Mouse (Mus musculus) layer of hippocampus, adult 2 months (tissue): ENCODE measurements around the gene Mcat. TPM values are rescaled to one million over a fixed set of nuclear protein-coding genes. Genes with fewer than 3 reads are reported as not detected.
"Not testable (repeated sequence)": the region's sequence is repeated elsewhere in the genome, so short reads cannot be mapped to it uniquely, and the experiment has no call there.

Experiments used
- DNase-seq, 2 experiments: peaks; one replicate each; pipeline ENCODE4 v3.0.0; 2022; ENCODE audit warnings: low spot score in 2 of 2
- H3K27ac ChIP-seq: fragments of 200-600 bp; 2 replicates; pipeline ENCODE4 v1.8.1; 2022
- H3K4me3 ChIP-seq: fragments of 200-600 bp; 2 replicates; pipeline ENCODE4 v1.8.1; 2022; ENCODE audit warnings: mild to moderate bottlenecking
- CTCF ChIP-seq: fragments of 200-600 bp; conservative IDR thresholded peaks from 2 replicates; pipeline ENCODE4 v1.8.1; 2022; ENCODE audit warnings: antibody characterized with exemption, mild to moderate bottlenecking, moderate library complexity
- total RNA-seq, 2 experiments: library from RNA; stranded (reverse); gene quantifications; 2 replicates each; pipeline ENCODE4 v1.2.3; 2021

Gene Mcat
- total RNA-seq, 2 experiments from 2014 or later, result 24.2 to 28.7 TPM

DNA sequence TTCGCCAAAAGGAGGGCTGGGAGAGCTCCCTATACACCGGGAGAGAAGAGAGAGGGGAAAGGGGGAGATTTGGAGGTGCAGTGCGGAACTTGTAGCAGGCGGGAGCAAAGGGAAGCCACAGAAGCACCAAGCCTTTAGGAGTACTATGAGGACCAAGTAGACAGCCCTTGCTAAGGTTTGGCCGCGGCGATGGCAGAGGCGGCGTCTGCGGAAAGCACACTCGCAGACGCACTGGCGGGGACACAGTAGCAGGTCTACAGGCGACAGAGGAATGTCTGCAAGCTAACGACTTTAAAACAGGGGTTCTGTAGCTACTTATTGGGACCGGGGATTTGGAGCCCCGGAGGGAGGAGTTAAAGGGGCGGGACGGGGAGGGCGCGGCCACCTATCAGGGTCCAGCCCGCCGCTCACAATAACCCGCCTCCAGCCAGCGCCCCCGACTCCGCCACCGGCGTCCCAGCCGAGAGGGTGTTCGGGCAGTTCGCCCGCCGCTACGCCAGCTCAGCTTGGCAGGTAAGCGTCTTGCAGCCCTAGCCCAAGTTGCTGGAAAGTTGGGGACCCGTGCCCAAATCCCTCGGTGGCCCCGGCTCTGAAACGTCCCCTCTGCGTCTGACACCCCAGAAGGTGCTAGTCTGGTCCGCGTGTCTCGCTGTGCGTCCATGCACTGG, 37.0 kb downstream of the Mcat start, which contains the start of gene Bik:
Bik (plus strand) TSS at position 439 of the 668 bp plus-strand sequence.
- Histone ChIP-seq H3K27ac (no peak within 1 kb of the TSS), H3K4me3 (peak within 1 kb of the TSS; percentile 47)
- DNase-seq, result no peak
- no peak for TF ChIP-seq CTCF

DNA sequence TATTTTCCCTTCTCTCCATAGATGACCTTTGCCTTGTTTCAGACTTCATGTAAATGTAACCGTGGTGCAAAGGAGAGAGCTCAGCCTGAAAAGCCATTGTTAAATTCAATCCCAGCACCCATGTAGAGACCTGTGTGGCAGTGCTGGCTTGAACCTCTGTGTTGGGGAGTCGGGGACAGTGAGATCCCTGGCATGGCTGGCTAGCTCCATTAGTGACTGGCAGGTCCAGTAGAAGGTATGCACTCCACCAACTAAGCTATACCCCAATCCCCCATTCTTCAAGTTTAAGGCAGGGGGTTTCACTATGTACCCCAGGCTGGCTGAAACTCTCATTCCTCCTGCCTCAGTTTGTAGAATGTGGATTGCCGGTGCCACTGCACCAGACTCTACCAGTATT, 39.3 kb downstream of the Mcat start:
- H3K27ac ChIP-seq, result no peak overlapping the region
- no peak overlapping the region for H3K4me3 ChIP-seq
- DNase-seq, result no peak
- TF ChIP-seq CTCF, result no peak

DNA sequence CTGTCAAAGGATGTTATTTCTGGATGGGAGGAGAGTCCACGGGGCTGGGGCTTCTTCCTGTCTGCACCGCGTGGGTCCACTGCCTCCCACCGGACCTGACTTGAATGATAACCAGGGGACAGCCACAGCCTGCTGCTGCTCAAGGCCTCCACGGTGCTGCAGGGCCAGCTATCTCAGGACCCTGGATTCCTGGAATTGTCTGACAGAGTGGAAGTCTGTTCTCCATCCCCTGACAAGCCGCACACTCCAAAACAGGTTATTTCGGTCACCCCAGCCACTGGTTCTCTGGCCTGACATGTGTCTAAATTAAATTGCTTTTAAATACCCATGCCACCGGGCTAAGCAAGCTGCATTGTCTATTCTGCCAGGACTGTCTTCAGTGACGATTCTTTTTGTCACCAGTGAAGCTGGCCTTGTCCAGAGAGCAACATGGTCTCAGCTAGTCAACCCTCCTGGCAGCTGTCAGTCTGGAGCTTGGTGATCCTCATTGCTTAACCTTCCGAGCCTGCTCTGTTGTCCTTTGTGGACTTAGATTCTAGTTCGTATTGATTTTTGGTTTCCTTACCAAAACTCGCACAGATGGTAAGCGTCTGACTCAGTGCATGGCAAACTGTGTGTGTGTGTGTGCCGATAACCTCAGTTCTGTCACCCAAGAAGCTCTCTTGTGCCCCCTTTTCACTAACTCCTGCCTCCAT, 39.8 kb downstream of the Mcat start:
- no peak for TF ChIP-seq CTCF
- no peak overlapping the region for H3K4me3 ChIP-seq

DNA sequence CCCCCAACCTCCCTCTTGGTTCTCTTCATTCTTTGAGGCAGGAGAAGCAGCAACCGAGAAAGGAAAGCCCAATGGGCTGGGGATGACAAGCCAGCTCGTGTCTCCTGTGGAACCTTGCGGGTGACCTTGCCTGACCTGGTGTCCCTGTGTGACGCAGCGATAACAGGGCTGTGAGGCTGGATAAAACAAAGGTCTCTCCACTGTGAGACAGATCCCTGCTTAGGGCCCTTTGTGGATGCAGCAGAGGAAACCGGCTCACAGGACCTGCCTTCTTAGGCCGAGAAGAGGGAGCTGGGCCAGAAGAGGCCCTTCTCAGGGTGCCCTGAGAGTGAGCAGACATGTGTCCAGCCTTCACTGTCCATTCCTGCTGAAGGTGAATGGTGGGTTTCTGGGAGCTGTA, 40.4 kb downstream of the Mcat start:
- Histone ChIP-seq H3K4me3 (no peak overlapping the region), H3K27ac (no peak overlapping the region)
- DNase-seq, result no peak
- no peak for TF ChIP-seq CTCF

More for the DNA sequence above, 39.8 kb downstream of the Mcat start:
- H3K27ac ChIP-seq, result no peak overlapping the region
- DNase-seq, result no peak

DNA sequence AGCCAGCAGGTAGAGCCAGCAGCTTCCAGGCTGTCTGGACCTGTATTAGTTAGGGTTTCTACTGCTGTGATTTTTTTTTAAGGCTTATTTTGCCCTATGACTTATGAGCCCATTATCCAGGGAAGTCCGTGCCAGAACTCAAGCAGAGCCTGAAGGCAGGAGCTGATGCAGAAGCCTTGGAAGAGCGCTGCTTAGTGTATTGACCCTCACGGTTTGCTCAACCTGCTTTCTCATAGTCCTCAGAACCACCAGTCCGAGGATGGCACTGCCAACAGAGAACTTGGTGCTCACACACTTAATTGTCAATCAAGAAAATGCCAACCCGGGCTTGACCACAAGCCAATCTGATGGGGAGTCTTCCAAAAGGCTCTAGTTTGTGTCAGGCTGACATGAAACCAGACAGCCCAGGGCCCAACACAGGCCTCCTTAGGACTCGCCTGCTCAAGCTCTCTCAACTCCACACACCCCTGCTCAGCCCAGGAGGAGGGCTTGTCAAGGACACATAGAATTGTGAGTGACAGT, 42.7 kb downstream of the Mcat start:
- no peak for DNase-seq
- no peak for TF ChIP-seq CTCF
- H3K27ac ChIP-seq, result no peak overlapping the region
- H3K4me3 ChIP-seq, result no peak overlapping the region

DNA sequence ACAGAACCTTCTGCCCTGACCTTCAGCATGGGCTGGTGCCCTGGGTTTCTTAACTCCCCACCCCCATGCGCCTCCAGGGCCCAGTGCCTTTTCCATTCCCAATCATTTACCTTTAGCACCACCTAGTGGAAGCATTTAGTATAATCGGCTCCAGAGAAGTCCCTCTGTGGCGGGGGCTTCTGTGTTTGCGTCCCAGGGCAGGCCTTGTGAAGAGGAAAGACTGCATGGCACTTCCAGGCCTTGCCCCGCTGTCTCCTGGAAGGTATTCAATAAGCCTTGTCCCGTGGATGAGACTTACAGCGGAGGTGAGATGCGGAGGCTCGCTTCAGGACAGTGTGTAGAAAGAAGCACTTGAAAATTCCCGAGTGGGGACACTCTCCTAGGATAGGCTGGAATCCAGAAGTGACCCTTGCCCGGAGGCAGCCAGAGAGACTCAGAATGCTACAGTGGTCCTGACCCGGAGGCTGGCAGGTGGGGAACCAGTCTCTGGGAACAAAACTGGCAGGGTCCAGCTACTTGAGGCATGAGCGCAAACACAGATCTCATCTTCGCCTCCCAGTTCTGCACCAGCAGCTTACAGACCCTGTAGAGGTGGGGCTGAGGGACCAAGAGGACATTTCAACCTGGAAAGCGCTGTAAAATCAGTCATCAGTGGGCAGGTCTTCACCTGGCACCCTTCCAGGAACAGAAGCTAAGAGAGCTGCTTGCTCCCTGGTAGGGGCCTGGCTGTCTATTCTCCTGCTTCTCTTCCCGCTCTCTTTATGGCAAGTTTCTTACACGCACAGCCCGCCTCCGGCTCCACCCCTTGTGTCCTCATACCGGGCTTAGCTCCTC, 45.2 kb downstream of the Mcat start:
- no peak overlapping the region for H3K27ac ChIP-seq
- TF ChIP-seq CTCF, result peak; percentile 93
- no peak overlapping the region for H3K4me3 ChIP-seq
- peak; percentile 57 to 78 for DNase-seq

DNA sequence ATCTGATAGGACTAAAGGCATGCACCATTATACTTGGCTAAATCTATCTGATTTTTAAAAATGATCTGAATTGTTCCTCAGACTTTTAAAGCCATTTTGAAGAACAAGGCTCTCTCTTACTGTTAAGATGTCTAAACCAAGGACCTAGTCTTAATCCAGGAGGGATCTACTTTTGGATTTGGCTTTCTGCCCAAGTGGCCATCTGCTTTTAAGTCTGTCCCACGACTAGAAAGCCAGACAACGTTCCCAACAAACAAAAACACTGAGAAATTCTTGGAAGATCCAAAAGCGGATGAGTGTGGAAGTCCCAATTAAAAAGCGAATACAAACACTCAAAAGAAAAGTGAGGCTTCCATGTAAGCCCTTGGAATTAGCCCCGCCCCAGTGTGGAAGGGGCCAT, 48.6 kb downstream of the Mcat start:
- TF ChIP-seq CTCF, result no peak
- no peak overlapping the region for H3K27ac ChIP-seq
- no peak for DNase-seq
- H3K4me3 ChIP-seq, result no peak overlapping the region

DNA sequence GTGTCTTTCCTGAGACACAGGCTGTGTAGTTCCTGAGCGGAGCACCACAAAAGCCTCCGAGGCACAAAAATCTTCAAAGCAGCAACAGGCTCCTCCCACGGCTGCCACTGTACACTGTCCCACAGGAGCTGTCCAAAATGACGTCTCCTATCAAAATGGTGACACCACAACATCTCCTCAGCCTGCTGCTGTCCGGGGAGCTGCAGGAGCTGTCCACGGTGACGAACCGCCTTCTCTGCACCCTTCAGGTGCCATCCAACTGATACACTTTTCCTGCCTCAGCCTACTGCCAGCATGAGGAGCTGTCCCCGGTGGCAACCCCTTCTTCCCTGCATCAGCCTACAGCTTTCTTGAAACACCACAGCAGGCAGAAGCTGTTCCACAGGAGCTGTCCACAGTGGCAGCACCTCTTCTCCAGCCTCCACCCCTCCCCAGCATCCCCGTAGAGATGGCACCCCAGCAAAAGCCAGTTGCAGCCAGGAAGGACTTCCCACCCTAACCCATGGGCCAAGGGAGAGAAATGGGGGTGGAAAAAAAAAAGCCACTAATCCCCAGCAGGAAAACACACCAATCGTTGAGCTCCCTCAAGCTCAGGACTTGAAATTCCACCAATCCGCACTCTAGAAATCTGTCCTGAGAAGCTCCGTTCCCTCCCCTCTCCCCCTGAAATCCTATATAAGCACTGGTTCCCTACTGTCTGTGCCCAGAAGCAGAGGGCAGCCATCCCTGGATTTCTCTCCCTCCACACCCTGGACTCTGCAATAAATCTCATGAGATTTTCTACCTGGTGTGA, 50.9 kb downstream of the Mcat start:
- no peak overlapping the region for H3K27ac ChIP-seq
- DNase-seq, result no peak
- no peak overlapping the region for H3K4me3 ChIP-seq
- TF ChIP-seq CTCF, result no peak

DNA sequence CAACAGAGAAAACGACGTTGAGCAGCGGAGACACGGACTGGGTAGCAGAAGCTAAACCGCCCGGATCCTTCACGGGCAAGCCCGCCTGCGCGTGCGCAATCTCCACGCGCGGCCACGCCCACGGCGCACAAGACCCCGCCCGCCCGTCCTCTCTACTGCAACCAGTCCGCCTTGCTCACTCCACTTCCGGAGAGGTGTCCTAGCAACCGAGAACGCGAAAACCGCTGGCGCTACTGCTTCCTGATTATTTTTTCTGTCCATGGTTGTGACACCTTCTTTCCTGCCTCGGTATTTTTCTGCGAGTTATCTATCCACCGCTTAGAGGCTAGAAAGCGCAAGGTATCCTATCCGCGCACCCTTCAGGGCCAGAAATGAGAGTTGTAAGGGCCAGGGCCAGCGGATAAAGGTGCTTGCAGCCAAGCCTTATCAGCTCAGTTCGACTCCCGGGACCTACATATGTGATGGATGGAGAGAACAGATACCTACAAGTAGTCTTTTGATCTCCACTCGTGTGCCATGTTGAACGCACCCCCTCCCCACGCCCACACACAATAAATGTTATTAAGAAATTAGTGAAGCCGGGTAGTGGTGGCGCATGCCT, 52.7 kb downstream of the Mcat start, which contains the start of gene Ttll1:
Ttll1 (minus strand) TSS at position 89 of the 601 bp plus-strand sequence.
- Histone ChIP-seq H3K27ac (peak within 1 kb of the TSS; percentile 82), H3K4me3 (peak within 1 kb of the TSS; percentile 80)
- no peak for TF ChIP-seq CTCF
- DNase-seq, result peak; percentile 92 to 95

DNA sequence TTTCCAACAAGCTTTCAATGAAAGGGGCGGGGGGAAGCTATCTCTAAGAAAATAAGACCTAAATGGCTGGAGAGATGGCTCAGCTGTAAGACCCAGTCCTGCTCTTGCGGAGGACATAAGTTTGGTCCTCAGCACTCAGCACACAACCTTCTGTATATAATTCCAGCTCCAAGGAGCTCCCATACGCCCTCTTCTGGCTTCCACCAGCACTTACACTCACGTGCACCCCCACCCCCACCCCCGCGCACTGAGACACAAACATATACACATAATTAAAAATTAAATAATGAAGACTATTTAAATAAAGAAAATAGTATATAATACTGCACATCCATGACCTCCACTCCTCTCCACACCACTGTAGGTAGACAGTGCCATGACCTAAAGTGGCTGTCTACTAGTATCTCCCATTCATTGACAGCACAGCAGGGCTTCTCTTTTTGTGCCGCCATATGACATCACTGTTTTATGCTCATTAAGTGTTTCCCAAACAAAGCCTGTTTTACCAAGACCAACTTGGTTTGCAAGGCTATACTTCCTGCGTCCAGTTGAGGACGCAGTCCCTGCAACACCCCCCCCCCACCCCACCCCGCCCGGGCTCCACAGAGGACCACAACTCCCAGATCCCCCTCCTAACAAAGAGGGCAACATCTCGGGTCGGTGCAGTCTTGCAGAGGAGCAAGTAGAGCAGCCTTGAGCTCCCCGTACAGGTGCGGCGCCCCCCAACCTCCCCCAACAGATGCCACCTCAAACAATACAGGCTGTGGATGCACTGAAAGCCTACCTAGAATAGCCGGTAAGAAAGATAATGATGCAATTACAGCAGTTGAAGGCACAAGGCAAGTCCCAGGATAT, 53.4 kb downstream of the Mcat start:
- H3K27ac ChIP-seq, result peak overlapping the region; percentile 82
- H3K4me3 ChIP-seq, result peak overlapping the region; percentile 80
- peak; percentile 55 for TF ChIP-seq CTCF
- no peak for DNase-seq

DNA sequence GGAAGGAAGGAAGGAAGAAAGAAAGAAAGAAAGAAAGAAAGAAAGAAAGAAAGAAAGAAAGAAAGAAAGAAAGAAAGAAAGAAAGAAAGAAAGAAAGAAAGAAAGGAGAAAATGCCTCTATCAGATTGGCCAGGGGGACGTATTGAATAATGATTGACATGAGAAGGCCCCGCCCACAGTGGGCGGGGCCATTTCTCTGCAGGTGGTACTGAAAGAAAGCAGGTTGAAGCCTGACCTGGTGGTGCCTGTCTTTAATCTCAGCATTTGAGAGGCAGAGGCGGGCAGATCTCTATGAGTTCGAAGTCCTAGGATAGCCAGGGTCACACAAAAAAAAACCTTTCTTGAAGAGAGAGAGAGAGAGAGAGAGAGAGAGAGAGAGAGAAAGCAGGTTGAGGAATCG, 62.1 kb downstream of the Mcat start:
- not testable (repeated sequence) for H3K4me3 ChIP-seq, DNase-seq, H3K27ac ChIP-seq
